Mouse (Mus musculus): Measurements from ENCODE around the gene Pla2g12a. TPM values are rescaled to one million over a fixed set of nuclear protein-coding genes. Genes with fewer than 3 reads are reported as not detected.

Pla2g12a gene
- polyA plus RNA-seq, 1 experiment from 2014 or later = 28.1 TPM

DNA sequence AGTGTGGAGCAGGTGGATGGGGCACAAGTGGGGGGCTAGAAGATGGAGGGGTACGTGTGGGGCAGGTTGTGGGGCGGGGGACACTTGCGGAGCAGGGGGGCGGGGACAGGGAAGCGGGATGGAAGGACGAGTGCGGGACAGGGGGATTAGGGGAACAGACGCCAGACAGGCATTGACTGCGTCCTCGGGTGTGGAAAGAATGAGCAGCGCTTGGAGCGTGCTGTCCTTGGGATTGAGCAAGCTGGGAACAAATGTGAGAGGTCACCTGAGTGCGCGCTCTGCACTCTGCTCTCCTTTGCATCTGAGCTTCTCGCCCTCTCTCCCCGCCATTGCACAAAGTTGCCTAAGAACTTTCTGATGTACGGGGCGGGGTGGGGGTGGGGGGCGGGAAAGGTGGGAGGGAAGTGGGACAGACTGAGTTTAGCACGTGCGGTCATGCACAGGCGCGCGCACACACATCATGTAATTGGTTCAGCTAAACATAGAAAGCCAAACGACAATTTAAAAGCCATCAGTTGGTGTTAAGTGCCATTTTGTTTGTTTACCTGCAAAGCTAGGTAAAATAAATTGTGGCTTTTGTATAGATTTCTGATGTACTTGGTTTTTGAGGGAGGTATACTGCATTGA lies 838 bp downstream of the Pla2g12a start:
- WGBS = 1% methylated on average over 24 of the region's 25 CpGs
- H3K4me3 ChIP-seq = peak overlapping the region; percentile 68
- H3K27me3 ChIP-seq = no peaks in the 10 kb centered on the region
- no peak overlapping the region for H3K27ac ChIP-seq
- peak overlapping the region; percentile 92 for H3K4me2 ChIP-seq
- H3K36me3 ChIP-seq = no peaks in the 10 kb centered on the region
- peak overlapping the region; percentile 46 for H3K9ac ChIP-seq
- H3K4me1 ChIP-seq = peaks cover 12% of the 10 kb centered on the region
- no peaks in the 10 kb centered on the region for H3K9me3 ChIP-seq
- ATAC-seq (ENCODE audit: insufficient number of reproducible peaks, low FRiP score, low TSS enrichment, low read depth) = peak; percentile 35; the same call in 1 of the 2 replicates

DNA sequence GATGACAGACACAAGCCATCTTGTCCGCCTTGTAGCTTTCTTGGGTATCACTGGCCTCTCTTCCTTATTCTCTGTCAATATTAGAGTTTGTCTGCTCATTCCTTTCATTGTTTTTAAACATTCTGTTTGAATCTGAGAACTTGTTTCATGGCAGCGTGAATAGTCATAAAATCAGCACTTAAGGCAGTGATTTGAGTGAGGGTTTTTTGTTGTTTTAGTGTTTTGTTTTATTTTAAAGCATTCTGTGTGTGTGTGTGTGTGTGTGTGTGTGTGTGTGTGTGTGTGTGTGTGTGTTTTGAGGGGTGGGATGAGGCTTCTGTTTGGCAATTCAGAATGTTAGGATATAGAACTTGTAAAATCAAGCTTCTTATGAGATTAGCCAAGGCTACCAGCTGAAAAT lies 1.5 kb downstream of the Pla2g12a start:
- peaks cover 12% of the 10 kb centered on the region for H3K4me1 ChIP-seq

DNA sequence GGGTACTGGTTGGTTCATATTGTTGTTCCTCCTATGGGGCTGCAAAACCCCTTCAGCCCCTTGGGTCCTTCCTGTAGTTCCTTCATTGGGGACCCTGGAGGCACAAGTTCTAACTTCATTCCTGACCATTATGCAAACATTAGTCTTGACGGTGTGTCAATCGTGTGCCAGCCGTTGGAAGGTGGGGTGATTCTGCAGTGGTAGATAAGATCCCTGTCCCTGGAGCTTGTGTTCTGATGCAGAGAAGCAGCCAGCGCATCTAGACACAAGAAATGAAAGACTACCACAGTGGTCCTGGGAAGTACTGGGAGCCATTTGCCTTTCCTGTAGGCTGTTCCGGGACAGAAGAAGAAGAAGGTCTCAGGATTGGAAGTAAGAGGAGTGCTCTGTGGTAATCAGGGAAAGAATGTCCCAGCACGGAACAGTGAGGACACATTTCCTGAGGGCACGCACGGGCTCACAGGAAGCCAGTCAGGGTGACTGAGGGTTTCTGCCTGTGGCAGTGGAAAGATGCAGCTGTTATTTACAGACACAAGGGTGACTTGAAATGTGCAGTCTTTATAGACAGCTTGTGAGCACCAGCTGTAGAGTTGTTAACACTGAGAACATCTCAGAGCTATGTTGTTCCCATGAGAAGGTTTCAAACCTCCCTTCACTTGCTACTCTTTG lies 2.7 kb downstream of the Pla2g12a start:
- Histone ChIP-seq H3K9me3 (no peaks in the 10 kb centered on the region), H3K9ac (no peak overlapping the region), H3K36me3 (no peaks in the 10 kb centered on the region), H3K4me2 (no peak overlapping the region), H3K27me3 (no peaks in the 10 kb centered on the region), H3K27ac (no peak overlapping the region), H3K4me1 (peaks cover 12% of the 10 kb centered on the region), H3K4me3 (no peak overlapping the region)
- WGBS = 71% methylated on average over 8 of the region's 8 CpGs
- ATAC-seq (ENCODE audit: insufficient number of reproducible peaks, low FRiP score, low TSS enrichment, low read depth) = no peak

More for the DNA sequence above, 1.5 kb downstream of the Pla2g12a start:
- no peak overlapping the region for H3K4me2 ChIP-seq
- no peak for ATAC-seq (ENCODE audit: insufficient number of reproducible peaks, low FRiP score, low TSS enrichment, low read depth)
- no peaks in the 10 kb centered on the region for H3K9me3 ChIP-seq
- no peaks in the 10 kb centered on the region for H3K27me3 ChIP-seq
- no peaks in the 10 kb centered on the region for H3K36me3 ChIP-seq
- H3K4me3 ChIP-seq = no peak overlapping the region
- no peak overlapping the region for H3K9ac ChIP-seq
- WGBS = 71% methylated on average over 2 of the region's 2 CpGs
- H3K27ac ChIP-seq = no peak overlapping the region

DNA sequence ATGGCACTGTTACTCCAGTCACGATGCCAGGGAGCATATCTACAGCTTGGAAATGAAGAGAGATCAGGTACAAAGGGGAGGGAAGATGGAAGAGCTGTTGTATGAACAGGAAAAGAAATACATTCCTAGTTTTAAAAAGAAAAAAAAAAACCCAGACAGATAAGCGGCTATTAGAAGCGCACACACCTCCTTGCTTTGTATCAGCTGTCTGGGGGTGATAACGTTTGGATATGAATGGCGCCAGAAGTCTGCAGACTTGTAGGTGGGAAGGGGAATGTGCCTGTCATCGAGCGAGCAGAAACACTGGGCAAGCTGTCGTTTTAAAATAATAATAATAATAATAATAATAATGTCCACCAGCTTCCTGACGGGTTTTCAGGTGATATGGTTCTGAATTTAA lies 7.2 kb downstream of the Pla2g12a start:
- Histone ChIP-seq H3K27ac (no peak overlapping the region), H3K27me3 (no peaks in the 10 kb centered on the region), H3K4me1 (no peaks in the 10 kb centered on the region), H3K9ac (no peak overlapping the region), H3K4me3 (no peak overlapping the region), H3K9me3 (no peaks in the 10 kb centered on the region), H3K36me3 (peaks cover 3% of the 10 kb centered on the region; the same call in 1 of the 2 replicates), H3K4me2 (no peak overlapping the region)
- ATAC-seq (ENCODE audit: insufficient number of reproducible peaks, low FRiP score, low TSS enrichment, low read depth) = no peak
- WGBS = 87% methylated on average over 9 of the region's 9 CpGs

DNA sequence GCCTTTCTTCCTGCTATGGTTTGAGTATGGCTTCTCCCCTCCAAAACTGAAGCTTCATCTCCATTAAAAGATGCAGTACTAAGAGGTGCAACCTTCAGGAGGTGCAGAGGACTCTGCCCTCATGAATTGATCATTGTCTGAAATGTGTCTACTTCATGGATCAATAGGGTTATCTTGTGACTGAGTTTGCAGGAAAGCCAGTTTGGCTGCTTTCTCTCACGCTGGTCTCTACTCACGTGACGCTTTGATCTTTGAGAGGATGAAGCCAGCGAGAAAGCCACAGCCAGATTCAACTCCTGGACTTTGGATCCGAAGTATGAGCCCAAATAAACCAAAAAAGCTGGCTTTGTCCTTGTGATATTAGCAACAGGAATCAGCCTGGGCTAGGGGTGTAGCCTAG lies 8.0 kb downstream of the Pla2g12a start:
- no peaks in the 10 kb centered on the region for H3K4me1 ChIP-seq
- no peaks in the 10 kb centered on the region for H3K27me3 ChIP-seq
- WGBS = 72% methylated on average over 5 of the region's 5 CpGs
- no peaks in the 10 kb centered on the region for H3K9me3 ChIP-seq
- H3K27ac ChIP-seq = no peak overlapping the region
- H3K4me3 ChIP-seq = no peak overlapping the region
- no peak overlapping the region for H3K4me2 ChIP-seq
- H3K9ac ChIP-seq = no peak overlapping the region
- peaks cover 7% of the 10 kb centered on the region; the same call in 1 of the 2 replicates for H3K36me3 ChIP-seq
- ATAC-seq (ENCODE audit: insufficient number of reproducible peaks, low FRiP score, low TSS enrichment, low read depth) = no peak

DNA sequence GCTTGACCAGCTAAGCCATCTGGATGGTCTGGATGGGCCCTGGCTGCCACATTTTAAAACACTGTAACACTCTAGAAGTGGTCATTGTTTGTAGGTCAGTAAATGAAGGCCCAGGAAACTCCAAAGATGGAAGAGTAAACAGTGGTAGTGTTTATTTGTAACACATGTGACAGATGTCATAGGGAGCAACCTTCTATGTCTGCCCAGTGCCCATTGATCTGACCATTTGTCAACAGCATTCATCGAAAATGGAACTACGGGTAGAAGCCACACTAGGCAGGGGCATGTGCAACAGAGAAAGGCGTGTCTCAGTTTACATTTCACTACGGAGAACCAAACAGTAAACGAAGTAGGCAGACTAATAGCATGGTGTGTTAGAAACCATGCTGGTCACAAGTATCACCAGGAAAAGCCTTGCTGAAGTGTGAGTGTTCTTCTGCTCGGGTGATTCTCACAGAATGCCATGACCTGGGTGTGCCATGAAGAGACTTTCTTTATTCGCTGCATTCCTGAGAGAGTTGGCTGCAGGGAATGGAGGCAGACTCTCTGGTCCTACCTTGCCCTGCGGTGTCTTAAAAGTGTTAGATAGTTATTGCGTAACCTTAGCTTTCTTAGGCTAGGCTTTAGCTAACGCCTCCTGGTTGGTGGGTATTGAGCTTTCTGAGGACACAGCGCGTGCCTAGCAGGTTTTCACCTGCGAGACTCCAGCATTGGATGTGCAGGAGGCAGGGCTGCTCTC lies 9.5 kb downstream of the Pla2g12a start:
- peaks cover 11% of the 10 kb centered on the region; the same call in 1 of the 2 replicates for H3K36me3 ChIP-seq
- H3K9me3 ChIP-seq = no peaks in the 10 kb centered on the region
- no peaks in the 10 kb centered on the region for H3K4me1 ChIP-seq
- ATAC-seq (ENCODE audit: insufficient number of reproducible peaks, low FRiP score, low TSS enrichment, low read depth) = no peak
- no peak overlapping the region for H3K9ac ChIP-seq
- H3K4me3 ChIP-seq = no peak overlapping the region
- H3K4me2 ChIP-seq = no peak overlapping the region
- H3K27me3 ChIP-seq = no peaks in the 10 kb centered on the region
- WGBS = 77% methylated on average over 13 of the region's 13 CpGs
- H3K27ac ChIP-seq = no peak overlapping the region

DNA sequence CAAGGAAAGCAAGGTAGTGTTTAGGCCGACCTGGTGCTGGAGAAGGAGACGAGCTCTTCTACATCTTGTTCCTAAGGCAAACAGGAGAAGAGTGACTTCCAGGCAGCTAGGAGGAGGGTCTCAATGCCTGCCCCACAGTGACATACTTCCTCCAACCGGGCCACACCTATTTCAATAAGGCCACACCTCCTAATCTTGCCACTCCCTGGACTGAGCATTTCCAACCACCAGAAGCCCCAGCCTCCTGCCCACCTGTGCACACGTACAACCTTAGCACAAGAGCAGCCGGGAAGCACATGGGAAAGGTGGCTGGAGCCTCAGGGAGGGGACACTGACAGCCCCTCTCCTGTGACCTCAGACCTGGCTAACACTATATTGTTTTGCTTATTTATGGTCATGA lies 13.6 kb downstream of the Pla2g12a start:
- Histone ChIP-seq H3K4me3 (no peak overlapping the region), H3K27me3 (no peaks in the 10 kb centered on the region), H3K27ac (no peak overlapping the region), H3K4me1 (no peaks in the 10 kb centered on the region), H3K9ac (no peak overlapping the region), H3K36me3 (peaks cover 11% of the 10 kb centered on the region; the same call in 1 of the 2 replicates), H3K9me3 (no peaks in the 10 kb centered on the region), H3K4me2 (no peak overlapping the region)
- no peak for ATAC-seq (ENCODE audit: insufficient number of reproducible peaks, low FRiP score, low TSS enrichment, low read depth)
- WGBS = 77% methylated on average over 5 of the region's 5 CpGs

DNA sequence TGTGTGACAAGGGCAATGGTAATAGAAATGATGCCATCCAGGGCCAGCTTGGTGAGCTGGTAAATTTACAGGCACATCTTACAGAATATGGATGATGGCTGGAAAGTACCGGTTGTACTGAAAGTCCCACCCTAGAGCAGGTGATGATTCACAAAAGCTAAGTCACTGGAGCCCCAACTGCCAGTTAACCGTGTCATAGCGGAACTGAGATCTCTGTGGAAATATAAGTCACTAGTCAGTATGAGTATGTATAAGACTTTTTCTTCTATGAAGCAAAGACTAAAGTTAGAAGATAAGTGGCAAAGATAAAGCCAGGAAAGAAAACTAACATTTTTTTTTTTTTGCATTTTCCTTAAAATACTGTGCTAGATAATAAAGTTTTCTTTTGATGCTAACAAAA lies 14.7 kb downstream of the Pla2g12a start:
- Histone ChIP-seq H3K4me3 (no peak overlapping the region), H3K4me2 (no peak overlapping the region), H3K9ac (no peak overlapping the region), H3K36me3 (peaks cover 11% of the 10 kb centered on the region; the same call in 1 of the 2 replicates), H3K27ac (no peak overlapping the region), H3K9me3 (no peaks in the 10 kb centered on the region), H3K27me3 (no peaks in the 10 kb centered on the region), H3K4me1 (no peaks in the 10 kb centered on the region)
- 91% methylated on average over 3 of the region's 3 CpGs for WGBS
- ATAC-seq (ENCODE audit: insufficient number of reproducible peaks, low FRiP score, low TSS enrichment, low read depth) = no peak

DNA sequence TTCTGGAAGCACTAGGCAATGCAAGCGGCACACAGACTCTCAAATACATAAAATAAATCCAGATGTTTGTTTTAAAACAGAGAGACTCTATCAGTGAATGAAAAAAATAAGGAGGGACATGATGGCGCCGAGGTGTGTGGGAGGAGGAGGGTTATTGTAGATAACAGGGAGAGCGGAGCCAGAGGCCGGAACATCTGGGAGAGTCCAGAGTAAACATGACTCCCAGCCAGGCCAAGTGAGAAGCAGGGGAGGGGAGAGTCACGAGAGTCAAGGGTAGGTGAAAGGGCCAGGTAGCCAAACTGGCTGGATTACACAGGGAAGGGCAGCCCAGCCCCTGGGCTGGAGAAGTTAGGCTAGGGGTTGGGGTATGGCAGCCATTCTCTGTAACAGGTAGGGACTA lies 18.2 kb downstream of the Pla2g12a start:
- no peak overlapping the region for H3K9ac ChIP-seq
- H3K9me3 ChIP-seq = no peaks in the 10 kb centered on the region
- H3K27me3 ChIP-seq = no peaks in the 10 kb centered on the region
- no peak overlapping the region for H3K4me2 ChIP-seq
- H3K4me1 ChIP-seq = 0 out of 2 replicates have a peak, but pooled peaks cover 2% of the 10 kb centered on the region
- no peak for ATAC-seq (ENCODE audit: insufficient number of reproducible peaks, low FRiP score, low TSS enrichment, low read depth)
- no peak overlapping the region for H3K4me3 ChIP-seq
- 0 out of 2 replicates have a peak, but pooled peaks cover 4% of the 10 kb centered on the region for H3K36me3 ChIP-seq
- no peak overlapping the region for H3K27ac ChIP-seq
- 59% methylated on average over 6 of the region's 6 CpGs for WGBS

DNA sequence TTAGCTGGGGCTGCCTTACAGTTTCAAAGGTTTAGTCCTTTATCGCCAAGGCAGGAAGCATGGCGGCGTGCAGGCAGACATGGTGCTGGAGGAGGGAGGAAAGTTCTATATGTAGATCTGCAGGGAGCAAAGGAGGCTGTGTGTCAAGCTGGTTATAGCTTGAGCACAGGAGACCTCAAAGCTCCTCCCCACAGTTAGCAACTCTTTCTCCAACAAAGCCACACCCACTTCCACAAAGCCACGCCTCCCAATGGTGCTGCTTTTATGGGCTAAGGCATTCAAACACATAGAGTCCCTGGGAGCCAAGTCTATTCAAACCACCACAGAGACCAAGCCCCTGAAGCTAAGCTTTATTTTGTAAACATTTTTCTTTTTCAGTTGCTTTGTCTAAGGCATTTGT lies 20.5 kb downstream of the Pla2g12a start:
- no peaks in the 10 kb centered on the region for H3K9me3 ChIP-seq
- no peaks in the 10 kb centered on the region for H3K27me3 ChIP-seq
- H3K36me3 ChIP-seq = no peaks in the 10 kb centered on the region
- H3K4me3 ChIP-seq = no peak overlapping the region
- no peak overlapping the region for H3K9ac ChIP-seq
- H3K4me1 ChIP-seq = peaks cover 15% of the 10 kb centered on the region
- no peak for ATAC-seq (ENCODE audit: insufficient number of reproducible peaks, low FRiP score, low TSS enrichment, low read depth)
- no peak overlapping the region for H3K27ac ChIP-seq
- no peak overlapping the region for H3K4me2 ChIP-seq
- WGBS = 61% methylated on average over 4 of the region's 4 CpGs

DNA sequence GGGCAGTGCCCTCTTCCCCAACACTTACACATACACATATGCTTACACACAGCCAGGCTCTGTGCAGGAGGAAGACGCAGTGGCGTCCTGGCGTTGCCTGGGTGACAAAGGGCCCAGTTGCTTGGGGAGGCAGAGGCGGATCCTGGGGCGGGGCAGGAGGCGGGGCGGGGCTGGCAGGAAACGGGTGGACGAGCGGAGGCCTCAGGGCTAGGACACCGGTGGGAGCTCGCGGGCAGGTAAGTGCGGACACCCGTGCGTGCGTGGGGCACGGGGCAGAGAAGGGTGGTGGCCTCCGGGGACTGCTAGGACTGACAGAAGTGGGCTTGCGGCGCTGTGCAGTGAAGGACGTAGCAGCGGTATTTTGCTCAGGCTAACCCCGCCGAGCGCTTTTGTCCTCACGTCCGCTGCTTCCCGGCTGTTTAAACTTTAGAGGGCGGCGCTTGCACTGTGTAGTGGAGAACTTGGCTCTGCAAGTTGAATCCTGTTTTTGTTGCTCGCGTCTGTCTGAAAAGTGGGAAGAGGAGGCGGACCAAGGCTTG lies 22.9 kb downstream of the Pla2g12a start, which contains the start of gene Casp6:
Gene Casp6 (plus strand): TSS at position 155 of the 539 bp plus-strand sequence.
- peak; percentile 88 for ATAC-seq (ENCODE audit: insufficient number of reproducible peaks, low FRiP score, low TSS enrichment, low read depth)
- WGBS = under 1% methylated on average over 34 of the region's 34 CpGs

More for the DNA sequence above, 22.9 kb downstream of the Pla2g12a start, which contains the start of gene Casp6:
- H3K9ac ChIP-seq = peak within 1 kb of the TSS; percentile 65
- peak within 1 kb of the TSS; percentile 63 for H3K4me2 ChIP-seq
- peak within 1 kb of the TSS; percentile 77 for H3K27ac ChIP-seq
- peaks cover 12% of the 10 kb centered on the region for H3K36me3 ChIP-seq
- peak within 1 kb of the TSS; percentile 69 for H3K4me3 ChIP-seq
- no peaks in the 10 kb centered on the region for H3K27me3 ChIP-seq
- peaks cover 20% of the 10 kb centered on the region for H3K4me1 ChIP-seq
- no peaks in the 10 kb centered on the region for H3K9me3 ChIP-seq

Data from limb, embryonic 15.5 days (tissue).